Mouse (Mus musculus) cerebellum, adult 2 months (tissue): ENCODE measurements at regions not wholly inside any gene's neighbourhood (a gene's known extent, or its start where the extent isn't known, plus 50 kb on each side); places are given as distances from the start of the nearest gene placed in this dataset.

Source experiments
- CTCF ChIP-seq: fragments of 200-500 bp; IDR thresholded peaks from 2 replicates; pipeline ENCODE4 v1.5.1; 2011; ENCODE audit warnings: low read depth, mild to moderate bottlenecking, control low read depth, low read length, moderate library complexity, borderline replicate concordance; ENCODE audit not compliant: insufficient read depth
- POLR2A ChIP-seq: fragments of 200-500 bp; IDR thresholded peaks from 2 replicates; pipeline ENCODE4 v1.6.1; 2011; ENCODE audit warnings: low read length, control low read depth, borderline replicate concordance; ENCODE audit not compliant: insufficient read depth

DNA sequence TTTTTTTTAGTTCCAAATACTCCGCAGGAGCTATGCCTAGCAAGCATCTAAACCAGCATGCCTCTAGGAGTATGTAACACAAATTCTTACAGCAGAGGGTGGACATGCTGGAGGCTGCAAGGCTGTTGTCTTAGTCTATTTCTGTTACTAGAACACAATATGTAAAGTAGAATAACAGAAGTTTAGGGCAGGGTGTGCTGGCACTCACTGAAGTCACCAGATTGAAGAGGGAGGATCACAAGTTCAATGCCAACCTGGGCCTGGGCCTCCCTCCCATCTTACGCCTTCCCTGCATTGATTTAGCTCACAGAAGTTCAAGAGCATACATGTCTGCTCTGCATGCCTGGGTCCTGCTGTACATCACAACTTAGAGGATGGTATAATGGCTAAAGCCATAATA, 280.3 kb upstream of the Fam92a start:
- TF ChIP-seq CTCF (no peak), POLR2A (no peak)
